Mouse (Mus musculus) lung, postnatal 36 days (tissue): ENCODE measurements around the gene Olfr968.

Experiments used
- DNase-seq: peaks from one replicate; pipeline ENCODE4 v3.0.0; 2022; ENCODE audit warnings: mixed read lengths

Olfr968 gene

DNA sequence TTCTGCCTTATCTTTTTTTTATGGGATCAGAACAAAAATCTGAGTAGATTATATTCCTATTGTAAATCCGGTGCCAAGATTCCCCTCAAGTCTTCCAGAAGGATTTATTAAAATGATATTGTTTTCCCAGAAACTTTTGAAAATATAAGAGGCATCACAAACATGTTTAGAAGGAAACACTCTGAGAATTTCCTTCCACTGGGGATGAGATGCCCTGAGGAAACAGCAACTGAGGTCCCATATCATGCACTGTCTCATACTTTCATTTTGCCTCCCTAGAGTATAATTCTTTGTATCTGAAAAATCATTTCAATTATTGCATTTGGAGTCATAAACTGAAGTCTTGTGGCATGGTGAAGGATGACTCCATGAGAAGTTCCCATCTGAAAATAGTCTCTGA lies at the start of gene Olfr968:
Gene Olfr968 (minus strand): TSS at position 101 of the 400 bp plus-strand sequence.
- DNase-seq = no peak

- no peak for DNase-seq
These were observed 25.5 kb upstream of the Olfr968 start, which contains the start of gene Olfr970 for GRCm38 (mm10) chr9:39808560-39808959. TSS of gene Olfr970 (plus strand) at chr9:39808860.

DNA sequence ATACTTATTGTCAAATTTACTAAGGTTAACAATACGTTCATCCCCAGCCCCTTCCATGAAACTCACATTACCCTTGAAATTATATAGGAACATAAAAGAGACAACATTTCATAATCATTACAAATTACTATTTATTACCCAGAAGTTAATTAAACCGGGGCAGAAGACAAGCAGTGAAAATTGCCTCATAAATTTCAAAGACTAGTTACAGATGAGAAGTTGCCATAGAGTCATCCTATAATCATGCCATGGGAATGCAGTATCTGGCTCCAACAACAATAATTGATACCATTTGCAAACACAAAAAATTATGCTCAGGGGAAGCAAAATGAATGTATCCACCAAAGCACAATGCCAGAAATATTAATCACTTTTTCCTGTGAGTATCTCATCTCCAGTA lies 7.5 kb upstream of the Olfr968 start, which contains the start of gene Olfr969:
Gene Olfr969 (plus strand): TSS at position 388 of the 400 bp plus-strand sequence.
- DNase-seq = no peak

DNA sequence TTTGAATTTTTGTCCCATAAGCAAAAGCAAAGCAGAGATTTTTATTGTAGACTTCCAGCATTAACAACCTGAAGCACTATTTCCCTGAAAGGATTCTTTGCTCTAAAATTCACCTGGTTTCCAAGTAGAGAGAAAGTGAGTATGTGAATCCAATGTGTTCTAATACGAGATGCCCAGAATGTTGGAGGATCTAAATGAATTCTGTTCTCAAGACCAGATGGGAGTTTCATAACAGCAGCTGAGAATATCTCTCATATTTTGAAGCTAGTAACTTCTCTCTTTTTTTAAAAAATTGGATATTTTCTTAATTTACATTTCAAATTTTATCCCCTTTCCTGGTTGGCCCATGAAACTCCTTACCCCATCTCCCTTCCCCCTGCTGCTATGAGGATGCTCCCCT lies 36.6 kb downstream of the Olfr968 start:
- DNase-seq = no peak

- DNase-seq = no peak
These were observed 37.1 kb downstream of the Olfr968 start, which contains the start of gene Olfr967 for GRCm38 (mm10) chr9:39745949-39746348. TSS of gene Olfr967 (plus strand) at chr9:39746249.

- no peak for DNase-seq
These were observed 42.3 kb downstream of the Olfr968 start for GRCm38 (mm10) chr9:39740741-39741140.

DNA sequence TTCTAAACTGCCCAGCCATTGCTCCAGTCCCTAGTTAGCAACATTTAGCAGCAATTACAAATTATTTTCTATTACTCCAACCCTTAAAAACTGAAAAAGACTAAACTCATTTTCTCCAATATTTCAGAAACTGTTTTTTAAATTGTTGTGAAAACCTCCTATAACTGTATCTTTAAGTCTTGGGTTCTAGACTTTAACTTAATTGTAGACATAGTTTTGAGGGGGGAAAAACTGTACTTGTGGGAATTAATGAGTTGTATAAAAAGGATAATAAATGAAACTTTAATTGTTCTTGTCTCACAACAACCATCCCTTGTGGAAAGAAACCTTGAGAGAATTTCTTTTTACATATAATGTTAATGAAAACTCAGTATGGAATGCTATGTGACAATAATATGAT lies 52.4 kb downstream of the Olfr968 start, which contains the start of gene Olfr150:
Gene Olfr150 (plus strand): TSS at position 301 of the 400 bp plus-strand sequence.
- no peak for DNase-seq
